Mouse (Mus musculus): ENCODE measurements around the gene Wdr43. TPM values are rescaled to one million over a fixed set of nuclear protein-coding genes. Genes with fewer than 3 reads are reported as not detected.

Gene Wdr43
- total and polyA plus RNA-seq, 3 experiments: 175 to 393 (median 249) TPM

GRCm38 (mm10) chr17:71657521-71657920 lies 41.8 kb downstream of the Wdr43 start:
- no peaks in the 10 kb centered on the region for H3K27me3 ChIP-seq (ENCODE audit: control insufficient read depth in 1 of 2, insufficient read depth in 2 of 2, low read length in 2 of 2)
- H3K9ac ChIP-seq (ENCODE audit: control insufficient read depth, low read depth, low read length, poor library complexity, severe bottlenecking): no peak overlapping the region
- no peak for DNase-seq (ENCODE audit: low read depth, low spot score)
- no peak overlapping the region for H3K4me3 ChIP-seq (ENCODE audit: control insufficient read depth in 1 of 2, insufficient read depth in 1 of 2, low read depth in 2 of 2, low read length in 2 of 2)
- no peak for TF ChIP-seq EP300 (IDR thresholded peaks at IDR 0.05; ENCODE audit: low read depth in 1 of 2, low read length in 2 of 2)
- no peak for TF ChIP-seq ZC3H11A (IDR thresholded peaks at IDR 0.05; ENCODE audit: low read depth, low read length)
- TF ChIP-seq NELFE (IDR thresholded peaks at IDR 0.05; ENCODE audit: low read depth, low read length): no peak
- no peak for TF ChIP-seq ETS1 (IDR thresholded peaks at IDR 0.05; ENCODE audit: low read depth, low read length)
- no peak for TF ChIP-seq E2F4 (IDR thresholded peaks at IDR 0.05; ENCODE audit: borderline replicate concordance, low read depth, low read length)
- TF ChIP-seq POLR2AphosphoS2 (IDR thresholded peaks at IDR 0.05; ENCODE audit: low read length): no peak
- TF ChIP-seq CHD1 (IDR thresholded peaks at IDR 0.05; ENCODE audit: low read depth, low read length): no peak
- H3K9me3 ChIP-seq (replicated peaks; ENCODE audit: insufficient read depth, low read length): no peaks in the 10 kb centered on the region
- H3K27ac ChIP-seq (ENCODE audit: control insufficient read depth, low read depth, low read length): no peak overlapping the region
- no peaks in the 10 kb centered on the region for H3K79me2 ChIP-seq (ENCODE audit: control insufficient read depth, insufficient read depth, low read length, poor library complexity)
- peaks cover 0 to 9% of the 10 kb centered on the region in 2 experiments; a peak in 1 of 4 replicates for H3K4me1 ChIP-seq (ENCODE audit: control insufficient read depth in 1 of 2, insufficient read depth in 2 of 2, low read length in 2 of 2)
- peaks cover 3 to 19% of the 10 kb centered on the region in 2 experiments; a peak in 3 of 4 replicates for H3K36me3 ChIP-seq (ENCODE audit: control insufficient read depth in 1 of 2, insufficient read depth in 2 of 2, low read length in 2 of 2)

- Histone ChIP-seq H3K4me1 (ENCODE audit: control insufficient read depth in 1 of 2, insufficient read depth in 2 of 2, low read length in 2 of 2) (peaks cover 0 to 9% of the 10 kb centered on the region in 2 experiments; a peak in 2 of 4 replicates), H3K79me2 (ENCODE audit: control insufficient read depth, insufficient read depth, low read length, poor library complexity) (no peaks in the 10 kb centered on the region), H3K27ac (ENCODE audit: control insufficient read depth, low read depth, low read length) (no peak overlapping the region), H3K9me3 (replicated peaks; ENCODE audit: insufficient read depth, low read length) (no peaks in the 10 kb centered on the region), H3K9ac (ENCODE audit: control insufficient read depth, low read depth, low read length, poor library complexity, severe bottlenecking) (no peak overlapping the region), H3K4me3 (ENCODE audit: control insufficient read depth in 1 of 2, insufficient read depth in 1 of 2, low read depth in 2 of 2, low read length in 2 of 2) (no peak overlapping the region), H3K27me3 (ENCODE audit: control insufficient read depth in 1 of 2, insufficient read depth in 2 of 2, low read length in 2 of 2) (no peaks in the 10 kb centered on the region), H3K36me3 (ENCODE audit: control insufficient read depth in 1 of 2, insufficient read depth in 2 of 2, low read length in 2 of 2) (peaks cover 3 to 17% of the 10 kb centered on the region in 2 experiments; a peak in 3 of 4 replicates)
- TF ChIP-seq CHD1 (IDR thresholded peaks at IDR 0.05; ENCODE audit: low read depth, low read length): no peak
- TF ChIP-seq MAZ (IDR thresholded peaks at IDR 0.05; ENCODE audit: low read depth, low read length): no peak
- TF ChIP-seq MAFK (IDR thresholded peaks at IDR 0.05; ENCODE audit: borderline replicate concordance, low read depth, low read length): no peak
- no peak for TF ChIP-seq MEF2A (IDR thresholded peaks at IDR 0.05; ENCODE audit: extremely low read depth, insufficient replicate concordance, low read depth, low read length, poor library complexity, severe bottlenecking)
- TF ChIP-seq SIN3A (IDR thresholded peaks at IDR 0.05; ENCODE audit: low read length): no peak
- TF ChIP-seq CTCF (IDR thresholded peaks at IDR 0.05 in 2 of 3, conservative IDR thresholded peaks at IDR 0.05 in 1 of 3; ENCODE audit: control insufficient read depth in 1 of 3, insufficient read depth in 1 of 3, low read depth in 2 of 3, low read length in 3 of 3, poor library complexity in 1 of 3, severe bottlenecking in 1 of 3): no peak
- TF ChIP-seq ETS1 (IDR thresholded peaks at IDR 0.05; ENCODE audit: low read depth, low read length): no peak
- no peak for TF ChIP-seq TAL1 (IDR thresholded peaks at IDR 0.05; ENCODE audit: low read length)
- no peak for TF ChIP-seq KAT2A (conservative IDR thresholded peaks at IDR 0.05; ENCODE audit: low read depth, low read length)
- TF ChIP-seq EP300 (IDR thresholded peaks at IDR 0.05; ENCODE audit: low read depth in 1 of 2, low read length in 2 of 2): no peak
- TF ChIP-seq POLR2AphosphoS5 (IDR thresholded peaks at IDR 0.05; ENCODE audit: borderline replicate concordance, low read depth, low read length): no peak
- no peak for TF ChIP-seq MAX (IDR thresholded peaks at IDR 0.05; ENCODE audit: low read length)
- no peak for TF ChIP-seq CHD2 (IDR thresholded peaks at IDR 0.05; ENCODE audit: low read length)
- no peak for TF ChIP-seq NRF1 (IDR thresholded peaks at IDR 0.05; ENCODE audit: insufficient read depth, low read depth, low read length, poor library complexity, severe bottlenecking)
- DNase-seq (ENCODE audit: low read depth, low spot score): no peak
These were observed 43.0 kb downstream of the Wdr43 start for GRCm38 (mm10) chr17:71658666-71659065.
